Mouse (Mus musculus): ENCODE measurements at regions not wholly inside any gene's neighbourhood (a gene's known extent, or its start where the extent isn't known, plus 50 kb on each side); places are given as distances from the start of the nearest gene placed in this dataset.

- Histone ChIP-seq H3K9ac (ENCODE audit: low read depth, low read length) (no peak overlapping the region), H3K9me3 (ENCODE audit: control insufficient read depth, low read length) (no peaks in the 10 kb centered on the region), H3K27me3 (replicated peaks; ENCODE audit: control insufficient read depth, insufficient read depth, low read length) (no peaks in the 10 kb centered on the region), H3K4me1 (ENCODE audit: control insufficient read depth, insufficient read depth, low read length) (no peaks in the 10 kb centered on the region), H3K27ac (replicated peaks; ENCODE audit: low read depth, low read length) (no peak overlapping the region), H3K4me2 (ENCODE audit: low read depth, low read length) (no peak overlapping the region), H3K36me3 (ENCODE audit: control insufficient read depth, insufficient read depth, low read length) (no peaks in the 10 kb centered on the region), H3K4me3 (ENCODE audit: low read depth, low read length) (no peak overlapping the region)
- DNase-seq (ENCODE audit: low spot score) (no peak), ATAC-seq (ENCODE audit: low read depth) (no peak)
- 54% methylated on average over 4 of the region's 4 CpGs for WGBS
Observed at GRCm38 (mm10) chr13:118193951-118194696, 192.3 kb upstream of the B430218F22Rik start.

DNA sequence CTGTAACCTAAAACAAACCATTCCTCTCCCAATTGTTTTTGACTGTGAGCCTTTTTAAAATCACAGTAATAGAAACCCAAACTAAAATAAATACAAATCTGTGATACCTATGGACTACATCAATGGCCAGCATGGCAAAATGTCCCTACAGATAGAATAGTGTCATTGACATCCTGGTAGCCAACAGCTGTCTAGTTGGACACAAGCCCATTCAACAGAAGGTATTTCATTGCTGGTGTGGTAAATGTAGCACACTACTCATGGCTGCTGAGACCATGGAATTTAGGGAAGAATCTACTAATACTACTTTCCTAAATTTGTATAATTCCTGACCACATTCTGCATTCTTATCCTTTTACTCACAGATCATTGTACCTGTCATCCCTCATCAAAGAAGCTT is 178.3 kb upstream of the B430218F22Rik start:
- Histone ChIP-seq H3K4me3 (ENCODE audit: low read depth, low read length) (no peak overlapping the region), H3K4me2 (ENCODE audit: low read depth, low read length) (no peak overlapping the region), H3K36me3 (ENCODE audit: control insufficient read depth, insufficient read depth, low read length) (no peaks in the 10 kb centered on the region), H3K9me3 (ENCODE audit: control insufficient read depth, low read length) (no peaks in the 10 kb centered on the region), H3K4me1 (ENCODE audit: control insufficient read depth, insufficient read depth, low read length) (no peaks in the 10 kb centered on the region), H3K9ac (ENCODE audit: low read depth, low read length) (no peak overlapping the region), H3K27me3 (replicated peaks; ENCODE audit: control insufficient read depth, insufficient read depth, low read length) (no peaks in the 10 kb centered on the region), H3K27ac (replicated peaks; ENCODE audit: low read depth, low read length) (no peak overlapping the region)
- no peak for DNase-seq (ENCODE audit: low spot score)
- ATAC-seq (ENCODE audit: low read depth), result no peak

GRCm38 (mm10) chr13:118227354-118227753 is 159.1 kb upstream of the B430218F22Rik start:
- Histone ChIP-seq H3K27me3 (replicated peaks; ENCODE audit: control insufficient read depth, insufficient read depth, low read length) (no peaks in the 10 kb centered on the region), H3K4me2 (ENCODE audit: low read depth, low read length) (no peak overlapping the region), H3K36me3 (ENCODE audit: control insufficient read depth, insufficient read depth, low read length) (no peaks in the 10 kb centered on the region), H3K4me1 (ENCODE audit: control insufficient read depth, insufficient read depth, low read length) (no peaks in the 10 kb centered on the region), H3K27ac (replicated peaks; ENCODE audit: low read depth, low read length) (no peak overlapping the region), H3K9ac (ENCODE audit: low read depth, low read length) (no peak overlapping the region), H3K4me3 (ENCODE audit: low read depth, low read length) (no peak overlapping the region), H3K9me3 (ENCODE audit: control insufficient read depth, low read length) (no peaks in the 10 kb centered on the region)
- peak; percentile 72 for DNase-seq (ENCODE audit: low spot score)
- ATAC-seq (ENCODE audit: low read depth), result no peak
- WGBS, result 30% methylated on average over 3 of the region's 3 CpGs

GRCm38 (mm10) chr13:118237968-118238367 is 148.5 kb upstream of the B430218F22Rik start:
- H3K4me2 ChIP-seq (ENCODE audit: low read depth, low read length), result no peak overlapping the region
- no peaks in the 10 kb centered on the region for H3K4me1 ChIP-seq (ENCODE audit: control insufficient read depth, insufficient read depth, low read length)
- peak; percentile 29 for DNase-seq (ENCODE audit: low spot score)
- H3K9me3 ChIP-seq (ENCODE audit: control insufficient read depth, low read length), result no peaks in the 10 kb centered on the region
- 84% methylated on average over 1 of the region's 1 CpGs for WGBS
- H3K9ac ChIP-seq (ENCODE audit: low read depth, low read length), result no peak overlapping the region
- H3K27me3 ChIP-seq (replicated peaks; ENCODE audit: control insufficient read depth, insufficient read depth, low read length), result no peaks in the 10 kb centered on the region
- no peaks in the 10 kb centered on the region for H3K36me3 ChIP-seq (ENCODE audit: control insufficient read depth, insufficient read depth, low read length)
- no peak overlapping the region for H3K27ac ChIP-seq (replicated peaks; ENCODE audit: low read depth, low read length)
- ATAC-seq (ENCODE audit: low read depth), result peak; percentile 72; the same call in 1 of the 2 replicates
- no peak overlapping the region for H3K4me3 ChIP-seq (ENCODE audit: low read depth, low read length)

- no peak overlapping the region for H3K9ac ChIP-seq (ENCODE audit: low read depth, low read length)
- no peak overlapping the region for H3K27ac ChIP-seq (replicated peaks; ENCODE audit: low read depth, low read length)
- H3K36me3 ChIP-seq (ENCODE audit: control insufficient read depth, insufficient read depth, low read length), result no peaks in the 10 kb centered on the region
- WGBS, result 71% methylated on average over 3 of the region's 3 CpGs
- no peak overlapping the region for H3K4me2 ChIP-seq (ENCODE audit: low read depth, low read length)
- ATAC-seq (ENCODE audit: low read depth), result no peak
- H3K4me3 ChIP-seq (ENCODE audit: low read depth, low read length), result no peak overlapping the region
- H3K4me1 ChIP-seq (ENCODE audit: control insufficient read depth, insufficient read depth, low read length), result no peaks in the 10 kb centered on the region
- no peak for DNase-seq (ENCODE audit: low spot score)
- H3K9me3 ChIP-seq (ENCODE audit: control insufficient read depth, low read length), result no peaks in the 10 kb centered on the region
- no peaks in the 10 kb centered on the region for H3K27me3 ChIP-seq (replicated peaks; ENCODE audit: control insufficient read depth, insufficient read depth, low read length)
Observed at GRCm38 (mm10) chr13:118244680-118245079, 141.8 kb upstream of the B430218F22Rik start.

- Histone ChIP-seq H3K27ac (replicated peaks; ENCODE audit: low read depth, low read length) (no peak overlapping the region), H3K9me3 (ENCODE audit: control insufficient read depth, low read length) (no peaks in the 10 kb centered on the region), H3K36me3 (ENCODE audit: control insufficient read depth, insufficient read depth, low read length) (no peaks in the 10 kb centered on the region), H3K4me3 (ENCODE audit: low read depth, low read length) (no peak overlapping the region), H3K4me2 (ENCODE audit: low read depth, low read length) (no peak overlapping the region), H3K4me1 (ENCODE audit: control insufficient read depth, insufficient read depth, low read length) (no peaks in the 10 kb centered on the region), H3K9ac (ENCODE audit: low read depth, low read length) (no peak overlapping the region), H3K27me3 (replicated peaks; ENCODE audit: control insufficient read depth, insufficient read depth, low read length) (no peaks in the 10 kb centered on the region)
- ATAC-seq (ENCODE audit: low read depth), result no peak
- DNase-seq (ENCODE audit: low spot score), result no peak
- 64% methylated on average over 2 of the region's 2 CpGs for WGBS
Observed at GRCm38 (mm10) chr13:118245546-118245945, 140.9 kb upstream of the B430218F22Rik start.

- Histone ChIP-seq H3K27me3 (replicated peaks; ENCODE audit: control insufficient read depth, insufficient read depth, low read length) (no peaks in the 10 kb centered on the region), H3K9me3 (ENCODE audit: control insufficient read depth, low read length) (no peaks in the 10 kb centered on the region), H3K36me3 (ENCODE audit: control insufficient read depth, insufficient read depth, low read length) (no peaks in the 10 kb centered on the region), H3K4me1 (ENCODE audit: control insufficient read depth, insufficient read depth, low read length) (no peaks in the 10 kb centered on the region), H3K27ac (replicated peaks; ENCODE audit: low read depth, low read length) (no peak overlapping the region), H3K9ac (ENCODE audit: low read depth, low read length) (no peak overlapping the region), H3K4me2 (ENCODE audit: low read depth, low read length) (no peak overlapping the region), H3K4me3 (ENCODE audit: low read depth, low read length) (no peak overlapping the region)
- no peak for ATAC-seq (ENCODE audit: low read depth)
- DNase-seq (ENCODE audit: low spot score), result no peak
- WGBS, result 50% methylated on average over 4 of the region's 4 CpGs
Observed at GRCm38 (mm10) chr13:118259606-118260005, 126.8 kb upstream of the B430218F22Rik start.

GRCm38 (mm10) chr13:118262971-118263370 is 123.5 kb upstream of the B430218F22Rik start:
- H3K27me3 ChIP-seq (replicated peaks; ENCODE audit: control insufficient read depth, insufficient read depth, low read length), result no peaks in the 10 kb centered on the region
- no peak overlapping the region for H3K27ac ChIP-seq (replicated peaks; ENCODE audit: low read depth, low read length)
- no peaks in the 10 kb centered on the region for H3K9me3 ChIP-seq (ENCODE audit: control insufficient read depth, low read length)
- no peak overlapping the region for H3K4me2 ChIP-seq (ENCODE audit: low read depth, low read length)
- H3K4me3 ChIP-seq (ENCODE audit: low read depth, low read length), result no peak overlapping the region
- no peak for DNase-seq (ENCODE audit: low spot score)
- ATAC-seq (ENCODE audit: low read depth), result no peak
- no peaks in the 10 kb centered on the region for H3K36me3 ChIP-seq (ENCODE audit: control insufficient read depth, insufficient read depth, low read length)
- H3K4me1 ChIP-seq (ENCODE audit: control insufficient read depth, insufficient read depth, low read length), result no peaks in the 10 kb centered on the region
- H3K9ac ChIP-seq (ENCODE audit: low read depth, low read length), result no peak overlapping the region
- WGBS, result 62% methylated on average over 4 of the region's 4 CpGs
